Mouse (Mus musculus): Measurements from ENCODE around the gene Smarcb1. TPM values are rescaled to one million over a fixed set of nuclear protein-coding genes. Genes with fewer than 3 reads are reported as not detected.

The Smarcb1 gene
- total RNA-seq (2023) = 10 to 100 TPM; 80.2 to 89.9 TPM

GRCm38 (mm10) chr10:75921026-75921725 lies at the start of gene Smarcb1:
Gene Smarcb1 (minus strand): TSS chr10:75921617.

DNA sequence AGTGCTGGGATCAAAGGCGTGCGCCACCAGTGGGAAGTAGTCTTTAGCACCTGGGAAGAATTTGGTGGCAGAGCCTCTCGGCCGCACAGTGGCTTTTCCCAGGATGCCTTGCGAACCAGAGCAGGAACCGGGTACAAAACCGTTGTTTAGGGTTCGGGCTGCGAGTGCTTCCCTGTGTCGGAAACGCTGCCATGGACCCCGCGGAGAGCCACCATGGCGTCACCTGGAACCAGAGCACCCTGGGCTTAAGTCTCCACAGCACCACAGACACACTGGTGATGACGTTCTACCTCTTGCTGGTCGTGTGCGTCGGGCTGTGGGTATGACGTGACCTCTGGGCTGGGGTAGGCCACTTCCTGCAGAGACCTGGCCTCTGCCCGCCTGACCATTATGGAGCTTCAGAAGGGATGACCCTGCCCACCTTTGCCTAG lies 33.0 kb upstream of the Smarcb1 start, which contains the start of gene Gm5134:
Gene Gm5134, plus strand, starts transcription at position 134 of the 431 bp plus-strand sequence.

DNA sequence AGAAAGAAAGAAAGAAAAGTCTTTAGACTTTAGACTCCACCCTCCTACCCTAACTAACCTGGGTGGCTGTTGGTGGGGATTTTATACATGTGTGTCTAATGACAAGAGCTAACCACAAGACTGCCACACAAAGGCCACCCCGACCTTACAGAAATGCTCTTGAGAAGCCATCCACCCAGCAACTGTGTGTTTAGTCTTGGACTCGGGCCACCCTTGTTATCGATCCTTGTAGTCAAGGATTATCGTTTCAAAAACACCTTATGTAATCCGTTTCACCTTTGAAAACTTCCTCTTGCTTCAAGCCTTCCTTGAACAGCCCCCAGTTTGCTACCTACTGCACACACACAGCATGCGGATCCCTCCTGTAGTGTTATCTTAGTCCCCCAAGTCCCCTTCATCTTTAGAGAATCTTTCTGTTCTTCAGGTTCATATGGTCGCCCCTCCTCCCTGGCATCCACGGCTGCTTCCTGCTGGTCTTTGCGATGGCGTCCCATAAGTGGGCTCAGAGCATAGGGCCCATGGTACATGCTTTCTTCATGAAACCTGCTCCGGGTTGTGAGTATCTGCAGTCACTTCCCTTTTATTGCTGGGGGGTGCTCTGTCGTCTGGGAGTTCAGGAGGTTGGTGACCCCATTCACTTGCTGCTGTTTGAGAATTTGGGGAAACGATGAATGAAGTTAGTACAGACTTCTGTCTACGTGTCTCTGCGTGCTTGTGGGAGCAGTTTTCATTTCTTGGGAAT lies 21.5 kb upstream of the Smarcb1 start, which contains the start of gene Vpreb3:
Gene Vpreb3, plus strand, starts transcription at position 322 of the 742 bp plus-strand sequence.

DNA sequence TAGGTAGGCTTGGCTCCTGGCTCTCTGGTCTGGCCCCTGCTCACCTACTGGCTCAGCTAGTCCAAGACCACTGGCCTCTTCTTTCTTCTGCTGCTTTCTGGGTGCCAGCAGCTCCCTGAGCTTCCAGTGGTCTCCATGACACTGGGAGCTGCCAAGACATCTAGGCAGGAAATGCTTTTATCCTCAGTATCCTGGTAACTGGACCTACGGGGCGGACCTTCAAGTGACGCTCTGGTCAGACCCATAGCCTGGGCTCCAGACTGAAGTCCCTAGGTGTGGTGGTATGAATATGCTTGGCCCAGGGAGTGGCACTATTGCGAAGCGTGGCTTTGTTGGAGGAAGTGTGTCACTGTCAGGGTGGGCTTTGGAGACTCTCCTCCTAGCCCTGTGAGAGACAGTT lies 19.1 kb upstream of the Smarcb1 start, which contains the start of gene Gm867:
Gene Gm867, minus strand, starts transcription at position 153 of the 400 bp plus-strand sequence.

DNA sequence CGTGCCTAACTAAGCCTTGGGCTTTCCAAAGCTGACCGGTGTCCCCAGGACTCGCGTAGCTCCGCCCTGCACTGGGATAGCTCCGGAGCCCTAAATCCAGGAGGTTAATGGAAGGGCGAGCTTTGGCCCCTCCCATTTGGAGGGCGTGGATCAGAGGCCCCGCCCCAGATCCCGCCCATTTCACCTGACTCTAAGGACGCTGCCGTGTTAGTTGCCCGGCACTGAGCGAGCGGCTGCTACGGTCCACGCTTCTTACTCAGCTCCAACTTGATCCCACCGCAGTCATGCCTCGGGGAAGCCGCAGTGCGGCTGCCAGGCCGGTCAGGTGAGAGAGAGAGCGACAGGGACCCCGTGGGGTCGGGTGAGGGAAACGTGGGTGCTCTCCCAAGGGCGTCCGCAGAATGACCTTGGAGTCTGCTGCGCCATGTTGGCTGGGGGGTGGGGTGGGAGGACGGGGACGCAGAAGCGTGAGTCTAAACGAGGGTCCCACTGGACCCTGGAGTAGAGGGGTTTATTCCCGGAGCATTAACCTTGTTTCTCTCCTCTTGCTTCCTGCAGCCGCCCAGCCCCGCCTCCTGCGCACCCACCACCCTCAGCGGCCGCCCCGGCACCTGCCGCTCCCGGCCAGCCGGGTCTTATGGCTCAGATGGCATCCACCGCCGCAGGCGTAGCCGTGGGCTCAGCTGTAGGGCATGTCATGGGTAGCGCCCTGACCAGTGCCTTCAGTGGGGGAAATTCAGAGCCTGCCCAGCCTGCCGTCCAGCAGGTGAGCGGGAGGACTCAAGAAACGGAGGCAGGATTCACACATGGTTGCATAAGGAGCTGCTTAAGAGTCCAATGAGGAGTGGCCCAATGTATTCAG lies 14.5 kb upstream of the Smarcb1 start, which contains the start of gene Mmp11:
Gene Mmp11, minus strand, starts transcription at position 817 of the 862 bp plus-strand sequence.

DNA sequence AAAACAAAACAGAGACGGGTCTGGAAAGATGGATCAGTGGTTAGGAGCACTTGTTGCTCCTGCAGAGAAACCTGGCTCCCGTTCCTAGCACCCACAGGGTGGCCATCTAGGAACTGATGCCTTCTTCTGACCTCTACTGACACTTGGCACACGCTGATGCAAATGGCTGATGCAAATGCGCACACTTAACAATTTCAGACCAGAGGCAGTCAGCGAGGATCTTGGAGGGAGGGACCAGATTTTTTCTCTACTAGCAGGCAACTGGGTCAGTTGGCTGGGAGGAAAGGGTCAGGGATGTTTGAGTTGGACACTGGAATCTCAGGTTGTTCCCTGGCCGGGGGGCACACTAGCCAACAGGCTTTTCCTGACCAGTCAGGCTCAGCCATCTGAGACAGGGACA lies 11.5 kb upstream of the Smarcb1 start, which contains the start of gene Chchd10:
Gene Chchd10, plus strand, starts transcription at position 240 of the 400 bp plus-strand sequence.

GRCm38 (mm10) chr10:75893089-75893750 lies 28.2 kb downstream of the Smarcb1 start, which contains the start of gene Derl3:
Gene Derl3 (plus strand): TSS chr10:75893413.

GRCm38 (mm10) chr10:75859786-75860470 lies 61.5 kb downstream of the Smarcb1 start, which contains the start of gene Mif:
Gene Mif (minus strand): TSS chr10:75860240.

Other genes with a start within 250 kb of the Smarcb1 start
- gene Cabin1, start 157.3 kb downstream of the Smarcb1 start, total RNA-seq (2023) = 100 to 1,000 TPM in 1 of 2 experiments, 10 to 100 TPM in 1; 99.7 to 119 TPM
- gene Ddt, start 148.2 kb downstream of the Smarcb1 start, total RNA-seq (2023) = 10 to 100 TPM; 32.0 to 36.7 TPM
- gene Gm20441, start 140.7 kb downstream of the Smarcb1 start, total RNA-seq (2023) = not detected
- gene Gstt3, start 140.2 kb downstream of the Smarcb1 start, total RNA-seq (2023) = 10 to 100 TPM in 1 of 2 experiments, 1 to 10 TPM in 1; 9.0 to 10.6 TPM
- not detected for gene Gstt1, start 123.0 kb downstream of the Smarcb1 start, total RNA-seq (2023)
- gene Gstt4, start 99.1 kb downstream of the Smarcb1 start, total RNA-seq (2023) = not detected
- gene Gstt2, start 84.2 kb downstream of the Smarcb1 start, total RNA-seq (2023) = 10 to 100 TPM; 35.1 to 35.2 TPM
- 100 to 1,000 TPM; 202 to 212 TPM for gene Mif, start 61.4 kb downstream of the Smarcb1 start, total RNA-seq (2023)
- 10 to 100 TPM in 1 of 2 experiments, 1 to 10 TPM in 1; 8.3 to 12.2 TPM for gene Derl3, start 28.2 kb downstream of the Smarcb1 start, total RNA-seq (2023)
- gene Chchd10, start 11.5 kb upstream of the Smarcb1 start, total RNA-seq (2023) = 100 to 1,000 TPM; 151 to 169 TPM
- 1 to 10 TPM; 4.2 to 6.4 TPM for gene Mmp11, start 14.9 kb upstream of the Smarcb1 start, total RNA-seq (2023)
- gene Gm867, start 19.1 kb upstream of the Smarcb1 start, total RNA-seq (2023) = not detected
- gene Vpreb3, start 21.4 kb upstream of the Smarcb1 start, total RNA-seq (2023) = 100 to 1,000 TPM; 118 to 155 TPM
- 1 to 10 TPM in 1 of 2 experiments, under 1 TPM in 1; 0.73 to 1.3 TPM for gene Gm5134, start 32.9 kb upstream of the Smarcb1 start, total RNA-seq (2023)
- gene Zfp280b, start 111.0 kb upstream of the Smarcb1 start, total RNA-seq (2023) = 10 to 100 TPM; 18.5 to 20.8 TPM
- under 1 TPM in 1 of 2 experiments, not detected in 1; 0.17 TPM for gene Slc5a4b, start 189.3 kb upstream of the Smarcb1 start, total RNA-seq (2023)
- gene Slc5a4a, start 225.8 kb upstream of the Smarcb1 start, total RNA-seq (2023) = not detected